Mouse (Mus musculus): ENCODE data around the gene Fopnl. TPM values are rescaled to one million over a fixed set of nuclear protein-coding genes. Genes with fewer than 3 reads are reported as not detected.

Fopnl gene
- total and polyA plus RNA-seq, 3 experiments = 44.8 to 46.9 TPM; not detected in 1

GRCm38 (mm10) chr16:14252877-14253276, 64.3 kb downstream of the Fopnl start:
- TF ChIP-seq MAZ (IDR thresholded peaks at IDR 0.05; ENCODE audit: low read depth, low read length) (no peak), BHLHE40 (IDR thresholded peaks at IDR 0.05; ENCODE audit: borderline replicate concordance, low read depth, low read length) (no peak), MYB (IDR thresholded peaks at IDR 0.05; ENCODE audit: low read depth, low read length) (no peak), CHD1 (IDR thresholded peaks at IDR 0.05; ENCODE audit: low read depth, low read length) (no peak), TCF12 (IDR thresholded peaks at IDR 0.05; ENCODE audit: low read depth, low read length) (no peak), POLR2A (IDR thresholded peaks at IDR 0.05; ENCODE audit: control insufficient read depth in 1 of 2, insufficient read depth in 1 of 2, low read depth in 1 of 2, low read length in 2 of 2, poor library complexity in 1 of 2) (no peak), MEF2A (IDR thresholded peaks at IDR 0.05; ENCODE audit: extremely low read depth, insufficient replicate concordance, low read depth, low read length, poor library complexity, severe bottlenecking) (no peak), JUND (IDR thresholded peaks at IDR 0.05; ENCODE audit: low read depth, low read length) (no peak), ZNF384 (IDR thresholded peaks at IDR 0.05; ENCODE audit: low read depth, low read length) (no peak), ZMIZ1 (IDR thresholded peaks at IDR 0.05; ENCODE audit: low read depth, low read length) (no peak), TAL1 (IDR thresholded peaks at IDR 0.05; ENCODE audit: low read length) (no peak), POLR2AphosphoS5 (IDR thresholded peaks at IDR 0.05; ENCODE audit: borderline replicate concordance, low read depth, low read length) (no peak), MYC (IDR thresholded peaks at IDR 0.05; ENCODE audit: low read depth, low read length) (no peak), UBTF (IDR thresholded peaks at IDR 0.05; ENCODE audit: borderline replicate concordance, insufficient read depth, low read depth, low read length) (no peak), ZC3H11A (IDR thresholded peaks at IDR 0.05; ENCODE audit: low read depth, low read length) (no peak)
- DNase-seq (ENCODE audit: low read depth, low spot score) = no peak
- no peak overlapping the region for H3K27ac ChIP-seq (ENCODE audit: control insufficient read depth, low read depth, low read length)

GRCm38 (mm10) chr16:14249913-14250312, 67.3 kb downstream of the Fopnl start:
- Histone ChIP-seq H3K9ac (ENCODE audit: control insufficient read depth, low read depth, low read length, poor library complexity, severe bottlenecking) (no peak overlapping the region), H3K9me3 (replicated peaks; ENCODE audit: insufficient read depth, low read length) (no peaks in the 10 kb centered on the region), H3K4me1 (ENCODE audit: control insufficient read depth in 1 of 2, insufficient read depth in 2 of 2, low read length in 2 of 2) (0 out of 4 replicates have a peak, but pooled peaks cover 0 to 2% of the 10 kb centered on the region in 2 experiments), H3K36me3 (ENCODE audit: control insufficient read depth in 1 of 2, insufficient read depth in 2 of 2, low read length in 2 of 2) (no peaks in the 10 kb centered on the region), H3K27ac (ENCODE audit: control insufficient read depth, low read depth, low read length) (no peak overlapping the region), H3K27me3 (ENCODE audit: control insufficient read depth in 1 of 2, insufficient read depth in 2 of 2, low read length in 2 of 2) (peaks cover 0 to 3% of the 10 kb centered on the region in 2 experiments; a peak in 2 of 4 replicates), H3K79me2 (ENCODE audit: control insufficient read depth, insufficient read depth, low read length, poor library complexity) (no peaks in the 10 kb centered on the region), H3K4me3 (ENCODE audit: control insufficient read depth in 1 of 2, insufficient read depth in 1 of 2, low read depth in 2 of 2, low read length in 2 of 2) (no peak overlapping the region)
- TF ChIP-seq SIN3A (IDR thresholded peaks at IDR 0.05; ENCODE audit: low read length) (no peak), E2F4 (IDR thresholded peaks at IDR 0.05; ENCODE audit: borderline replicate concordance, low read depth, low read length) (no peak), MYC (IDR thresholded peaks at IDR 0.05; ENCODE audit: low read depth, low read length) (no peak), POLR2AphosphoS2 (IDR thresholded peaks at IDR 0.05; ENCODE audit: low read length) (no peak), USF1 (IDR thresholded peaks at IDR 0.05; ENCODE audit: low read depth, low read length) (no peak), POLR2A (IDR thresholded peaks at IDR 0.05; ENCODE audit: control insufficient read depth in 1 of 2, insufficient read depth in 1 of 2, low read depth in 1 of 2, low read length in 2 of 2, poor library complexity in 1 of 2) (no peak), ZKSCAN1 (IDR thresholded peaks at IDR 0.05; ENCODE audit: low read depth, low read length) (no peak), TBP (IDR thresholded peaks at IDR 0.05; ENCODE audit: low read depth, low read length) (no peak), TAL1 (IDR thresholded peaks at IDR 0.05; ENCODE audit: low read length) (no peak), CHD2 (IDR thresholded peaks at IDR 0.05; ENCODE audit: low read length) (no peak), MXI1 (IDR thresholded peaks at IDR 0.05; ENCODE audit: low read depth, low read length) (no peak), USF2 (IDR thresholded peaks at IDR 0.05; ENCODE audit: borderline replicate concordance in 1 of 2, insufficient read depth in 1 of 2, low read depth in 1 of 2, low read length in 2 of 2) (no peak), POLR2AphosphoS5 (IDR thresholded peaks at IDR 0.05; ENCODE audit: borderline replicate concordance, low read depth, low read length) (no peak), JUND (IDR thresholded peaks at IDR 0.05; ENCODE audit: low read depth, low read length) (no peak), SMC3 (IDR thresholded peaks at IDR 0.05; ENCODE audit: low read depth, low read length) (no peak), ZC3H11A (IDR thresholded peaks at IDR 0.05; ENCODE audit: low read depth, low read length) (no peak)
- no peak for DNase-seq (ENCODE audit: low read depth, low spot score)

More at GRCm38 (mm10) chr16:14252877-14253276, 64.3 kb downstream of the Fopnl start:
- Histone ChIP-seq H3K27me3 (ENCODE audit: control insufficient read depth in 1 of 2, insufficient read depth in 2 of 2, low read length in 2 of 2) (peaks cover 0 to 3% of the 10 kb centered on the region in 2 experiments; a peak in 2 of 4 replicates), H3K4me1 (ENCODE audit: control insufficient read depth in 1 of 2, insufficient read depth in 2 of 2, low read length in 2 of 2) (0 out of 4 replicates have a peak, but pooled peaks cover 0 to 2% of the 10 kb centered on the region in 2 experiments), H3K79me2 (ENCODE audit: control insufficient read depth, insufficient read depth, low read length, poor library complexity) (no peaks in the 10 kb centered on the region), H3K36me3 (ENCODE audit: control insufficient read depth in 1 of 2, insufficient read depth in 2 of 2, low read length in 2 of 2) (no peaks in the 10 kb centered on the region), H3K9ac (ENCODE audit: control insufficient read depth, low read depth, low read length, poor library complexity, severe bottlenecking) (no peak overlapping the region), H3K4me3 (ENCODE audit: control insufficient read depth in 1 of 2, insufficient read depth in 1 of 2, low read depth in 2 of 2, low read length in 2 of 2) (no peak overlapping the region), H3K9me3 (replicated peaks; ENCODE audit: insufficient read depth, low read length) (no peaks in the 10 kb centered on the region)

Data from MEL (cell line).